Mouse (Mus musculus): Measurements from ENCODE around the gene Tnfrsf12a. TPM values are rescaled to one million over a fixed set of nuclear protein-coding genes. Genes with fewer than 3 reads are reported as not detected.

Tnfrsf12a gene
- polyA plus RNA-seq, 1 experiment: 29.1 TPM

DNA sequence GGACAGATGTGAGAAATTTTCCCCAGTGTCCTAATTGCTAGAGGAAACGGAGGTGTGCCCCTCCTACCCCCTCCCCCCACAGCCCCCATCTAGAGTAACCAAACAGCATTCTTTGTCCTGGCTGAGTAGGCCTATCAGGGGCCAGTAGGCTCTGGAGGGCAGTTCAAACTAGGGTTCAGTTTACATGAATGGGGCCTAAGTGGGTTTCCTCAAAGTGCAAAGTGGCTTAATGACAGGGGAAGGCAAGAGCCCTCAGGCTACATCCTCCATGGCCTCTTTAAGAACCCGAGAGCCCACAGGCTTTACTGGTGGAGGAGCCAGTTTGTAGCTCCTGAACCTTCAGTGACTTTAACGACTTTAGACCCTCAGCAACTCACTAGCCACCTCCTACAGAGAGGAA, 18.5 kb upstream of the Tnfrsf12a start:
- Histone ChIP-seq H3K4me3 (replicated peaks; ENCODE audit: insufficient read depth, low read depth, low read length) (no peak overlapping the region), H3K27ac (ENCODE audit: insufficient read depth, low read length) (no peak overlapping the region), H3K27me3 (ENCODE audit: control insufficient read depth, insufficient read depth, low read length) (no peaks in the 10 kb centered on the region), H3K4me1 (ENCODE audit: control insufficient read depth, insufficient read depth, low read length) (no peaks in the 10 kb centered on the region; the same call in 1 of the 2 replicates)
- no peak for DNase-seq
- 58% methylated on average over 3 of the region's 3 CpGs for WGBS
- TF ChIP-seq POLR2A (IDR thresholded peaks at IDR 0.05; ENCODE audit: borderline replicate concordance, insufficient read depth, low read length) (no peak), CTCF (IDR thresholded peaks at IDR 0.05; ENCODE audit: borderline replicate concordance, insufficient read depth, low read depth, low read length) (no peak)

DNA sequence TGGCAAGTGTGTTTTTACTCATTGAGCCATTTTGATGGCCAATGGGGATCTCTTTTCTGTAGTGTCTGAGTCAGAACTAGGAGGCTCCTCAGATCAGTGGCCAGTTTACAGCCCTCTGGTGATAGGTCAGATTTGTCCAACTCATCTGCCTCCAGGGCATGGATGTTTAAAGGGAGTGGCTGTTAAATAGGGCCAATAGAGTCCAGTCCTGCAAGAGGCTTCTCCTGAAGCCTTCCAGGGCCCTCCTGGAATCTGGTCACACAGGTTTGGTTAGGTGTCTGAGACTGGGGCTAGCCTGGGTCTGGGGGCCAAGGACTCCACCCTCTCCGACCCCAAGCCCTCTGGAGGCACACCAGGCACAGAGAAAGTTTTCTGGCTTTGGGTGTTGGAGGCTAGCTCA, 17.2 kb upstream of the Tnfrsf12a start:
- Histone ChIP-seq H3K27ac (ENCODE audit: insufficient read depth, low read length) (no peak overlapping the region), H3K4me1 (ENCODE audit: control insufficient read depth, insufficient read depth, low read length) (no peaks in the 10 kb centered on the region; the same call in 1 of the 2 replicates), H3K27me3 (ENCODE audit: control insufficient read depth, insufficient read depth, low read length) (no peaks in the 10 kb centered on the region), H3K4me3 (replicated peaks; ENCODE audit: insufficient read depth, low read depth, low read length) (no peak overlapping the region)
- no peak for TF ChIP-seq CTCF (IDR thresholded peaks at IDR 0.05; ENCODE audit: borderline replicate concordance, insufficient read depth, low read depth, low read length)
- no peak for TF ChIP-seq POLR2A (IDR thresholded peaks at IDR 0.05; ENCODE audit: borderline replicate concordance, insufficient read depth, low read length)
- no peak for DNase-seq
- 78% methylated on average over 1 of the region's 1 CpGs for WGBS

DNA sequence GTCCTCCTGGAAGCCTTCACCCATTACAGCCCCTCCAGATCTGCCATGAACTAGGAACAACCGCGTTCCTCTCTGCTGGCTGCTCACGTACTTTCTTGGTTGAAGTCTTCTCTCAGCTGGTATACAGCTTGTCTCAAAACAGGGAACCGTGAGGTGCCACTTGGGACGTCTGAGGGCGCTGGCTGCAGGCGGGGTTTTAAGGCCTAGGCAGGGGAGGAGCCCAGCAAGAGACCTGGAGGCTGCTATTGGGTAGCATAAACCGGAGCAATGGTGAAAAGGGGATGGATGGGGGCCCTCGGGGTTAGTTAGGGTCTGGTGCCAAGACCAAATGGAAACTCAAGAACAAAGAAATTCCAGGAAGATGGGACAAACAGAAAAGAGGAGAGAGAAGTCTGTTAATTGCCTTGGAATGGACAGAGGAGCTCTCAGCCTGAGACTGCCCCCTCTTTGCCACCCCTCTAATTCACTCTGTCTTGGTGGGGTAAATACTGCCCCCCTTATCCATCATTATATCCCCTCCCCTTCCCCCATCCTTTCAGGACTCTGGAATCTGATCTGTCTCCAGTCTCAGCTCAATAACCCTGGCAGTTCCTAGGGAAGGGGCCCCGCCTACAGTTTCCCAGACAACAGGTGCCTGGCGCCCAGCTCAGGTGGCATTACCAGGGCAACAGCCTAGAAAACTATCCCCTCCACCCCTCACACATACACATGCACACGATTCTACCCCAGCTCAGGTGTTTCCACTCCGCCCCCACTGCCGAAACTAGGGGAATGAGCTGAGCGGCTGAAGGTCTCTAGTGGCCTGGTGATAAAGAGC, 6.8 kb upstream of the Tnfrsf12a start, which contains the start of gene Cldn9:
Cldn9 (minus strand) TSS at position 171 of the 817 bp plus-strand sequence.
- H3K4me1 ChIP-seq (ENCODE audit: control insufficient read depth, insufficient read depth, low read length): peaks cover 5% of the 10 kb centered on the region; the same call in 1 of the 2 replicates
- TF ChIP-seq POLR2A (IDR thresholded peaks at IDR 0.05; ENCODE audit: borderline replicate concordance, insufficient read depth, low read length) (no peak), CTCF (IDR thresholded peaks at IDR 0.05; ENCODE audit: borderline replicate concordance, insufficient read depth, low read depth, low read length) (no peak)
- no peak for DNase-seq
- H3K4me3 ChIP-seq (replicated peaks; ENCODE audit: insufficient read depth, low read depth, low read length): no peak within 1 kb of the TSS
- no peaks in the 10 kb centered on the region for H3K27me3 ChIP-seq (ENCODE audit: control insufficient read depth, insufficient read depth, low read length)
- WGBS: 54% methylated on average over 15 of the region's 15 CpGs
- no peak within 1 kb of the TSS for H3K27ac ChIP-seq (ENCODE audit: insufficient read depth, low read length)

DNA sequence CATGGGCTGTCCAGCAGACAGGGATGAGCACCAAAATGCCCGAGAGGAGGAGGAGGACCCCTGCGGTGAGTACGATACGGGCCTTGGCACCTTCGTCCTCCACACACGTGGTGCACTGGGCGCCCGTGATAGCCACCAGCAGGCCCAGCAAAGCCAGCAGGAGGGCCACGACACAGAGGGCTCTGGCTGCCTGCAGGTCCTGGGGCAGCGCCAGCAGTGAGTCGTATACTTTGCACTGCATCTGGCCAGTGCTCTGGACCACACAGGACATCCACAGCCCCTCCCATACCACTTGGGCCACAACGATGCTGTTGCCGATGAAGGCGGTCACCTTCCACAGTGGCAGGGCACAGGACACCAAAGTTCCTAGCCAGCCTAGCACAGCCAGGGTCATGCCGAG, 6.0 kb upstream of the Tnfrsf12a start:
- Histone ChIP-seq H3K4me1 (ENCODE audit: control insufficient read depth, insufficient read depth, low read length) (peaks cover 5% of the 10 kb centered on the region; the same call in 1 of the 2 replicates), H3K27ac (ENCODE audit: insufficient read depth, low read length) (no peak overlapping the region), H3K4me3 (replicated peaks; ENCODE audit: insufficient read depth, low read depth, low read length) (no peak overlapping the region), H3K27me3 (ENCODE audit: control insufficient read depth, insufficient read depth, low read length) (no peaks in the 10 kb centered on the region)
- TF ChIP-seq CTCF (IDR thresholded peaks at IDR 0.05; ENCODE audit: borderline replicate concordance, insufficient read depth, low read depth, low read length): no peak
- TF ChIP-seq POLR2A (IDR thresholded peaks at IDR 0.05; ENCODE audit: borderline replicate concordance, insufficient read depth, low read length): no peak
- DNase-seq: no peak
- WGBS: 13% methylated on average over 15 of the region's 15 CpGs

GRCm38 (mm10) chr17:23682530-23682929, 5.3 kb upstream of the Tnfrsf12a start:
- H3K4me1 ChIP-seq (ENCODE audit: control insufficient read depth, insufficient read depth, low read length): peaks cover 5% of the 10 kb centered on the region; the same call in 1 of the 2 replicates
- DNase-seq: no peak
- no peak for TF ChIP-seq CTCF (IDR thresholded peaks at IDR 0.05; ENCODE audit: borderline replicate concordance, insufficient read depth, low read depth, low read length)
- no peak for TF ChIP-seq POLR2A (IDR thresholded peaks at IDR 0.05; ENCODE audit: borderline replicate concordance, insufficient read depth, low read length)
- no peak overlapping the region for H3K27ac ChIP-seq (ENCODE audit: insufficient read depth, low read length)
- no peaks in the 10 kb centered on the region for H3K27me3 ChIP-seq (ENCODE audit: control insufficient read depth, insufficient read depth, low read length)
- H3K4me3 ChIP-seq (replicated peaks; ENCODE audit: insufficient read depth, low read depth, low read length): no peak overlapping the region
- WGBS: 64% methylated on average over 3 of the region's 3 CpGs

DNA sequence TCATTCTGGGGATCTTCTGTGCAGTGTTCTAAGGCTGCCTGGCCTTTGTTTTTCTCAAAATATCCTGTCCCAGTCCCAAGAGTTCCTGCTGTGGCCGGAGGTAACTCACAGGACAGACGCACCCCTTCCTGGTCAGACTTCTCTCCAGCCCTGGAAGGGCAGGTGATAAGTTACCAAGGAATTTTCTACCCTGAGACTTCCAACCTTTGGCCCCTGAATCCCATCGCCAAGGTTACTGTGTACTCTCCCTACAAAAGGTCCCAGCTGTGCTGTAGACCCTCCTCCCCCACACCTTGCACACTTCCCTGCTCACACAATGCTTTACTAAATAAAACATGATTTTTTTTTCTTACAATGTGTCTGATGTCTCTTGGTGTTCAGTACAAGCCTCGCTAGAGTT, 4.8 kb upstream of the Tnfrsf12a start:
- no peaks in the 10 kb centered on the region for H3K27me3 ChIP-seq (ENCODE audit: control insufficient read depth, insufficient read depth, low read length)
- no peak overlapping the region for H3K4me3 ChIP-seq (replicated peaks; ENCODE audit: insufficient read depth, low read depth, low read length)
- WGBS: 71% methylated on average over 4 of the region's 4 CpGs
- no peak overlapping the region for H3K27ac ChIP-seq (ENCODE audit: insufficient read depth, low read length)
- DNase-seq: no peak
- TF ChIP-seq POLR2A (IDR thresholded peaks at IDR 0.05; ENCODE audit: borderline replicate concordance, insufficient read depth, low read length) (no peak), CTCF (IDR thresholded peaks at IDR 0.05; ENCODE audit: borderline replicate concordance, insufficient read depth, low read depth, low read length) (no peak)
- peaks cover 5% of the 10 kb centered on the region; the same call in 1 of the 2 replicates for H3K4me1 ChIP-seq (ENCODE audit: control insufficient read depth, insufficient read depth, low read length)

DNA sequence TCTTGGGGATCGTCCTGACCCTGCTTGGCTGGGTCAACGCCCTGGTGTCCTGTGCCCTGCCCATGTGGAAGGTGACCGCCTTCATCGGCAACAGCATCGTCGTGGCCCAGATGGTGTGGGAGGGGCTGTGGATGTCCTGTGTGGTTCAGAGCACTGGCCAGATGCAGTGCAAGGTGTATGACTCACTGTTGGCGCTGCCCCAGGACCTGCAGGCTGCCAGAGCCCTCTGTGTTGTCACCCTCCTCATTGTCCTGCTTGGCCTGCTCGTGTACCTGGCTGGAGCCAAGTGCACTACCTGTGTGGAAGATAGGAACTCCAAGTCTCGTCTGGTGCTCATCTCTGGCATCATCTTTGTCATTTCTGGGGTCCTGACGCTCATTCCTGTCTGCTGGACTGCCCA, 3.8 kb upstream of the Tnfrsf12a start:
- Histone ChIP-seq H3K27ac (ENCODE audit: insufficient read depth, low read length) (no peak overlapping the region), H3K27me3 (ENCODE audit: control insufficient read depth, insufficient read depth, low read length) (no peaks in the 10 kb centered on the region), H3K4me3 (replicated peaks; ENCODE audit: insufficient read depth, low read depth, low read length) (no peak overlapping the region), H3K4me1 (ENCODE audit: control insufficient read depth, insufficient read depth, low read length) (peaks cover 5% of the 10 kb centered on the region; the same call in 1 of the 2 replicates)
- TF ChIP-seq POLR2A (IDR thresholded peaks at IDR 0.05; ENCODE audit: borderline replicate concordance, insufficient read depth, low read length): no peak
- TF ChIP-seq CTCF (IDR thresholded peaks at IDR 0.05; ENCODE audit: borderline replicate concordance, insufficient read depth, low read depth, low read length): no peak
- WGBS: 59% methylated on average over 10 of the region's 10 CpGs
- DNase-seq: no peak

- Histone ChIP-seq H3K4me1 (ENCODE audit: control insufficient read depth, insufficient read depth, low read length) (peaks cover 5% of the 10 kb centered on the region), H3K27me3 (ENCODE audit: control insufficient read depth, insufficient read depth, low read length) (no peaks in the 10 kb centered on the region), H3K27ac (ENCODE audit: insufficient read depth, low read length) (no peak overlapping the region), H3K4me3 (replicated peaks; ENCODE audit: insufficient read depth, low read depth, low read length) (no peak overlapping the region)
- 91% methylated on average over 9 of the region's 9 CpGs for WGBS
- TF ChIP-seq CTCF (IDR thresholded peaks at IDR 0.05; ENCODE audit: borderline replicate concordance, insufficient read depth, low read depth, low read length): no peak
- no peak for TF ChIP-seq POLR2A (IDR thresholded peaks at IDR 0.05; ENCODE audit: borderline replicate concordance, insufficient read depth, low read length)
- no peak for DNase-seq
These were observed 3.1 kb upstream of the Tnfrsf12a start for GRCm38 (mm10) chr17:23680336-23680735.

Measured in cerebellum, adult 2 months (tissue).